Mouse (Mus musculus): ENCODE measurements around the gene Hs6st3. TPM values are rescaled to one million over a fixed set of nuclear protein-coding genes. Genes with fewer than 3 reads are reported as not detected.

Hs6st3 gene
- polyA plus RNA-seq, 1 experiment from 2014 or later = 0.26 TPM

DNA sequence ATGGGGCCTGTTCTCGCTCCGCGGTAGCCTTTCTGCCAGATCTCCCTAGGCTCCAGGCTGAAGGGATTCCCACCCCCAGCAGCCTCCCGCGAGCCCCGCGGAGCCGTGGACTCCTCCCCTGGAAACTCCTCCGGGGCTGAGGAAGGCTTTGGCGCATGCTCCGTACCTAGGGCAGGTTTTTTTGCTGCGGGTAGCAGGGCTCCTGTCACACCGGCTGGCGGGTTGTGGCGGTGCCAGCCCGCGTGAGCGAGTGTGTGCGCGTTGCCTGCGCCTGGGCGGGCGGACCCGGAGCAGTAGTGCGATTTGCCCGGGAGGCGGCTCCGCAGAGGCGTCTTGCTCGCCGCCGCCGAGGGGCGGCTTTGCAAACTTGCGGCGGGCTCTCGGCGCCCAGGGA is 632 bp upstream of the Hs6st3 start:
- H3K9me3 ChIP-seq (replicated peaks) = no peaks in the 10 kb centered on the region
- ATAC-seq (ENCODE audit: insufficient number of reproducible peaks, low FRiP score) = peak; percentile 74
- WGBS = under 1% methylated on average over 37 of the region's 38 CpGs
- H3K4me3 ChIP-seq = peak overlapping the region; percentile 65
- peak overlapping the region; percentile 69 for H3K9ac ChIP-seq
- H3K4me1 ChIP-seq (replicated peaks) = peaks cover 3% of the 10 kb centered on the region
- H3K27ac ChIP-seq (ENCODE audit: poor library complexity, severe bottlenecking) = no peak overlapping the region
- H3K27me3 ChIP-seq (replicated peaks) = peaks cover 54% of the 10 kb centered on the region
- no peaks in the 10 kb centered on the region for H3K36me3 ChIP-seq
- H3K4me2 ChIP-seq = peak overlapping the region; percentile 92

DNA sequence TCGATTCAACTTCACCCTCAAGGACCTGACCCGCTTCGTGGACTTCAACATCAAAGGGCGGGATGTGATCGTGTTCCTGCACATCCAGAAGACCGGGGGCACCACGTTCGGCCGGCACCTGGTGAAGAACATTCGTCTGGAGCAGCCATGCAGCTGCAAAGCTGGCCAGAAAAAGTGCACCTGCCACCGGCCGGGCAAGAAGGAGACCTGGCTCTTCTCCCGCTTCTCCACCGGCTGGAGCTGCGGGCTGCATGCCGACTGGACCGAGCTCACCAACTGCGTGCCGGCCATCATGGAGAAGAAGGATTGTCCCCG is 602 bp downstream of the Hs6st3 start:
- Histone ChIP-seq H3K36me3 (no peaks in the 10 kb centered on the region), H3K9me3 (replicated peaks) (no peaks in the 10 kb centered on the region), H3K4me3 (peak overlapping the region; percentile 65), H3K4me1 (replicated peaks) (peaks cover 3% of the 10 kb centered on the region), H3K27ac (ENCODE audit: poor library complexity, severe bottlenecking) (no peak overlapping the region), H3K4me2 (peak overlapping the region; percentile 92), H3K9ac (peak overlapping the region; percentile 69), H3K27me3 (replicated peaks) (peaks cover 54% of the 10 kb centered on the region)
- no peak for ATAC-seq (ENCODE audit: insufficient number of reproducible peaks, low FRiP score)
- under 1% methylated on average over 20 of the region's 20 CpGs for WGBS

DNA sequence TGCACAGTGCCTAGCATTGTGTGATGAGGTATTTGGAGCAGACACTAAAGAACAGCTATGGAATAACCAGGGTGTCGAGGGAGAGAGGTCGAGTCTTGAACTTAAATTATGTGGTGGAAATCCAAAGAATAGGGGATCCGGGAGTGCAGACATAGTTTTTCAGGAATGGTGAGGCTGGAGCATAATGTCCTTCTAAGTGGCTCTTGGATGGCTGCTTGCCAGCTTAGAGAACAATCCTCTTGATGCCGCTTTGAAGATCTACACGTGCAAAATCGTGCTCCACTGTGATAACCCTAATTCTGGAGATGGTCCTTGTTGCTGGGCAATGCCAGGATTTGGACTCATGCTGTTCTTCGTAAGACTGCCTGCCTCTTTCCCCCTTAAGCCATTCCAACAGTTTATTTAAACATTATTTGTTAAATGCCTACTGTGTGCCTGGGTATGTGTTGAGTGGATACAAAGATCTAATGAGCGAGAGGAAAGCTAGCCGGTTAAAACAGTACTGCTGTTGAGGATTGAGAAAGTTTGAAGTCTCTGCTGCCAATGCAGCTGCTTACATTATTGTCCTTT is 1.3 kb downstream of the Hs6st3 start:
- H3K36me3 ChIP-seq = no peaks in the 10 kb centered on the region
- no peaks in the 10 kb centered on the region for H3K9me3 ChIP-seq (replicated peaks)
- H3K4me1 ChIP-seq (replicated peaks) = peaks cover 3% of the 10 kb centered on the region
- H3K4me3 ChIP-seq = peak overlapping the region; percentile 65
- ATAC-seq (ENCODE audit: insufficient number of reproducible peaks, low FRiP score) = no peak
- H3K4me2 ChIP-seq = peak overlapping the region; percentile 92
- no peak overlapping the region for H3K27ac ChIP-seq (ENCODE audit: poor library complexity, severe bottlenecking)
- peaks cover 54% of the 10 kb centered on the region for H3K27me3 ChIP-seq (replicated peaks)
- 43% methylated on average over 9 of the region's 9 CpGs for WGBS
- no peak overlapping the region for H3K9ac ChIP-seq

DNA sequence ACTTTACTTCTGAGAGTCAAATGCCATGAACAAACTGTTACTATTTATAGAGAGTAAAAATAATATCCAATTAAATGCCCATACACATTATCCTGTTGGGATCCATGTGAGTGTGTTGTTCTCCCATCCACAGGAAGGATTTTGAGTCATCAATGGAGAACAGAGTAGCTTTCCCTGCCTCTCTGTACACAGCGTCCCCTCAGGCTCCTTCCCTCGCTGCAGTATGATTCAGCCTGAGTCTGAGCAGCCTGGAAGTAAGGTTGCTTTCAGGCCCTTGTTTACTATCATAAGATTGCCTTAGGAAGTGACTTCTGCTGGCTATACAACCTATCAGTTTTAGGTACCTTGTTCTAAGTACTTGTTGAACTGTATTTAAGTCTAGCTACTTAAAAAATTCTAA is 14.9 kb downstream of the Hs6st3 start:
- 67% methylated on average over 2 of the region's 2 CpGs for WGBS
- no peak for ATAC-seq (ENCODE audit: insufficient number of reproducible peaks, low FRiP score)

DNA sequence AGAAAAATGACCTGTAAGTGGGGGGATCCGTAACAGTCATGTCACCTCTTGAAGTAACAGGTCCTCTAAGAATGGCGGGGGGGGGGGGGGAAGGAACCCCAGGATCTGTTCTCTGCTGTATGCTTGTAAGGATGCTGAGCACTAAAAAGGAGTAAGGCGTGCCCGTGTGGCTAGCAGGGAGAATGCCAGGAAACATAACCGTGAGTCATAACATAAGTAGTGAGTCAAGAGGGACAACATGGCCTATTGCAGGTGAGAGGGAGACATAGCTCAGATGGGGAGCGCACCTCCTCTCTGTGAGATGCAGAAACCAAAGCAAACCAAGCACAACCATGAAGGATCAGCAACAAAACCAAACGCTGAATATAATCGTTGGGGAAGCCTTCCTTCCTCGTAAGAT is 55.8 kb downstream of the Hs6st3 start:
- Histone ChIP-seq H3K27me3 (replicated peaks) (no peaks in the 10 kb centered on the region), H3K9me3 (replicated peaks) (no peaks in the 10 kb centered on the region), H3K27ac (ENCODE audit: poor library complexity, severe bottlenecking) (no peak overlapping the region), H3K4me1 (replicated peaks) (no peaks in the 10 kb centered on the region), H3K4me2 (no peak overlapping the region), H3K36me3 (no peaks in the 10 kb centered on the region), H3K4me3 (no peak overlapping the region), H3K9ac (no peak overlapping the region)
- WGBS = 78% methylated on average over 9 of the region's 9 CpGs
- ATAC-seq (ENCODE audit: insufficient number of reproducible peaks, low FRiP score) = no peak

More for the DNA sequence above, 14.9 kb downstream of the Hs6st3 start:
- no peaks in the 10 kb centered on the region for H3K36me3 ChIP-seq
- H3K9me3 ChIP-seq (replicated peaks) = peaks cover 7% of the 10 kb centered on the region
- H3K9ac ChIP-seq = no peak overlapping the region
- no peak overlapping the region for H3K4me3 ChIP-seq
- H3K27me3 ChIP-seq (replicated peaks) = no peaks in the 10 kb centered on the region
- no peak overlapping the region for H3K27ac ChIP-seq (ENCODE audit: poor library complexity, severe bottlenecking)
- H3K4me1 ChIP-seq (replicated peaks) = no peaks in the 10 kb centered on the region
- H3K4me2 ChIP-seq = no peak overlapping the region

DNA sequence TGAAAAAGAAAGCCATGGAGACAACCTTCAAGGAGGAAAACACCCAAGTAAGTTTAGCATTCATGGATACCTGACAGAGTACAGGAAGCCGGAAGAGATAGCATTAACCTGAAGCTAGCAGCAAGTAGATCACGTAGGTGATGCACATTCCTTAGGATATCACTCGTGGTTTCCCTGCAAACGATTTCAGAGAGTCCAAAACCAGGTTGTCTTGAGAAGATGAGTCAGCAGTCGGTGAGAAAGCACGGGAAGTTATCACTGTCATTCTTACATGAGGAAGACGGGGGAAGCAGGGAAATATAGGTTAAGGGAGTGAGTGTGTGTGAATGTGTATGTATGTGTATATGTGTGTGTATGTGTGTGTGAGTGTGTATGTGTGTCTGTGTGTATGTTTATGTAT is 65.4 kb downstream of the Hs6st3 start:
- Histone ChIP-seq H3K27me3 (replicated peaks) (no peaks in the 10 kb centered on the region), H3K27ac (ENCODE audit: poor library complexity, severe bottlenecking) (no peak overlapping the region), H3K9me3 (replicated peaks) (no peaks in the 10 kb centered on the region), H3K36me3 (no peaks in the 10 kb centered on the region), H3K4me3 (no peak overlapping the region), H3K9ac (no peak overlapping the region), H3K4me1 (replicated peaks) (no peaks in the 10 kb centered on the region), H3K4me2 (no peak overlapping the region)
- WGBS = 69% methylated on average over 7 of the region's 7 CpGs
- ATAC-seq (ENCODE audit: insufficient number of reproducible peaks, low FRiP score) = no peak

DNA sequence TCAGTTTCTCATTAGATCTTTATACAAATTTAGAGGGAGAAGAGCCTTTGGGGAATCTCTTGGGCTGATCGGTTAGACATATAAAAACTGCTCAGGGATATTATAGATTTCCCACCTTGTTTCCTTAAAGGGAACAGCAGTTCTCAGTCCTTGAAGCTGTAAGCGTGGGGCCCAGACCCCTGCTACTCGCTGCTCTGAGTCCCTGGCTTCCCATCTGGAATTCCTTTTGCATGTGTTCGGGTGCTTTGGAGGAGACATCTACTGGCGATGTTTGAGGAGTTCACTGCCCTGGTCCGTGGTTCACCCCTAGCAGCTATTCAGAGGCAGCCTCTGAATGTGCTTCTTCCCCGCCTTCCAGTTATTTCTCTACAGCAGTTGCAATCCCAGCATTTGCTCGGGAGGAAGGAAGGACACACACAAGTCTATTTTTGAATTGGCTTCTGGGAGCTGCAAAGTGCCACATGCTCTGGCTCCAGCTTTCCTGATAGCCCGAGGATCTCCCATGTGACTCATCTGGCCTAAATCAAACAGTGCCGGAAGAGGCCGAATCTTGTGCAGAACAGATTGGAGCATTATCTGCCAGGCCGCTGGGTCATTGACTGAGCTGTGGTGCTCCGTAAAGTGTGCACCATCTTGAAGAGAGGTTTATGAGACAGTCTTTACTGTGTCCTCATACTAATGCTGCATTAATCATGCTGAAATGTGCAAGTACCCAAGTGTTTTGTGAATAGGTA is 77.6 kb downstream of the Hs6st3 start:
- no peak overlapping the region for H3K4me3 ChIP-seq
- no peak overlapping the region for H3K9ac ChIP-seq
- 0 out of 2 replicates have a peak overlapping the region, but pooled peaks have one; percentile 13 for H3K4me2 ChIP-seq
- H3K27me3 ChIP-seq (replicated peaks) = no peaks in the 10 kb centered on the region
- no peaks in the 10 kb centered on the region for H3K9me3 ChIP-seq (replicated peaks)
- 37% methylated on average over 13 of the region's 13 CpGs for whole genome bisulfite sequencing
- ATAC-seq (ENCODE audit: insufficient number of reproducible peaks, low FRiP score) = peak; percentile 64; the same call in 1 of the 2 replicates
- no peaks in the 10 kb centered on the region for H3K36me3 ChIP-seq
- H3K4me1 ChIP-seq (replicated peaks) = peaks cover 12% of the 10 kb centered on the region
- peak overlapping the region; percentile 61 for H3K27ac ChIP-seq (ENCODE audit: poor library complexity, severe bottlenecking)

DNA sequence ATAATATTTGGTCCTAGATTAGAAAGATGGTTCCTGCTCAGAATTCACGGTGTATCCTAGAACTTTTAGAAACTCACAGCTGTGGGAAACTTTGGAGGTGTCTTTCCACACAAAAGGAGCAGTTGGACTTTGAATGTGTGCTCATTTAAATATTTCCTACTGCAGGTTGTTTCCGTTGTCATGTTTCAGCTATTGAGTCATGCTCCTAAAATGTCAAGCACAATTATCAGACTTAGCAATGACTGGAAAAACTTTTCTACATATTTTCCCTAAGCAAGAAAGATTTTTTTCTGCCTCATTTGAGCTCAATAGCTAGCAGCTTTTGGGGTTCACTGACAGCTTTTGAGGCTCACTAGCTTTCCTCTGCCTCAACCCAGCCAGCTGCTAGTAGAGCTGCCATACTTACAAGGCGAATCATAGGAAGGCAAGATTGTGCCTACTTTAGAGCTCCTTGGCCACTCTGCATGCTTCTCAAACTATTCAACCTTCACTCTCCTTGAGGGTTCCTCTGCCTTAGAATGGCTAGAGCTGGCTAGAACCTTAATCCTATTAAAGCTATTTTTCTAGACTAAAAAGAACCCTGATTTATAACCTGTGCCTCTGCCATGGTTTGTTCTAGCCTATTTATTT is 89.7 kb downstream of the Hs6st3 start:
- H3K4me2 ChIP-seq = no peak overlapping the region

DNA sequence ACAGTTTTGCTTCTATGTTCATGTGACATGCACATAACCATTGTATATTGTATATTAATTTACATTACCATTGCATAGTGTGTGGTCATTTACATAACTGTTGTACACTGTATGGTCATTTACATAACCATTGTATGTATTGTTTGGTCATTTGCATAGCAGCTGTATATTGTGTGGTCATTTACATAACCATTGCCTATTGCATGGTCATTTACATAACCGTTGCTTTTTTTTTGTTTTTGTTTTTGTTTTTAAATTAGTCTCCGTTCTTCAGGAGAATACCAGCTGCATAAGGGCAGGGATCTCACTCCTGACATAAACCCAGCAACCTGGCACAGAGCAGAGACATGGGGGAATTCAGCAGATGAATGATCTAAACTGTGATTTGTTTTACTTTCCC is 95.5 kb downstream of the Hs6st3 start:
- WGBS = 81% methylated on average over 2 of the region's 2 CpGs
- Histone ChIP-seq H3K4me2 (no peak overlapping the region), H3K9ac (no peak overlapping the region), H3K36me3 (no peaks in the 10 kb centered on the region), H3K27me3 (replicated peaks) (no peaks in the 10 kb centered on the region), H3K9me3 (replicated peaks) (peaks cover 4% of the 10 kb centered on the region), H3K4me1 (replicated peaks) (no peaks in the 10 kb centered on the region), H3K27ac (ENCODE audit: poor library complexity, severe bottlenecking) (no peak overlapping the region), H3K4me3 (no peak overlapping the region)
- ATAC-seq (ENCODE audit: insufficient number of reproducible peaks, low FRiP score) = no peak

More for the DNA sequence above, 89.7 kb downstream of the Hs6st3 start:
- 76% methylated on average over 3 of the region's 3 CpGs for WGBS
- ATAC-seq (ENCODE audit: insufficient number of reproducible peaks, low FRiP score) = no peak
- no peak overlapping the region for H3K9ac ChIP-seq
- H3K4me3 ChIP-seq = no peak overlapping the region
- H3K27ac ChIP-seq (ENCODE audit: poor library complexity, severe bottlenecking) = no peak overlapping the region
- peaks cover 2% of the 10 kb centered on the region for H3K9me3 ChIP-seq (replicated peaks)
- H3K36me3 ChIP-seq = no peaks in the 10 kb centered on the region
- H3K27me3 ChIP-seq (replicated peaks) = no peaks in the 10 kb centered on the region
- H3K4me1 ChIP-seq (replicated peaks) = no peaks in the 10 kb centered on the region

DNA sequence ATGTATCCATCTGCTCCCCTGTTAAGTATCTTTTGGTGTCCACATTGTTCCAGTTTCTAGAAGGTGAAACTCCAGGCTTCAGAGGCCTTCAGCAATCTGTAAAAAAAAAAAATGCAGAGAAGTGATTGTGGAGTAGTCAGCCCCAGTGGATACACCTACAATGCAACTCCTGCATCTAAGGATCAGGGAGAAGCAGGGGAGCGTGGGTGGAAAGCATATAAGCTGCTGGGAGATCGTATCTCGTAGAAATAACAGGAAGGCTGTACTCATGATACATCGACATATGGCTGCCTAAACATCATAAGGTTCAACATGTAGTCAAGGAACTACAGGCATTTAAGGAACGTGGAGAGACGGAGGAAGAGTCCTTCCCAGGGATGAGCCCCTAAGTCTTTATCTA is 109.0 kb downstream of the Hs6st3 start:
- H3K36me3 ChIP-seq = no peaks in the 10 kb centered on the region
- H3K27me3 ChIP-seq (replicated peaks) = no peaks in the 10 kb centered on the region
- no peak overlapping the region for H3K9ac ChIP-seq
- no peak overlapping the region for H3K27ac ChIP-seq (ENCODE audit: poor library complexity, severe bottlenecking)
- no peak for ATAC-seq (ENCODE audit: insufficient number of reproducible peaks, low FRiP score)
- no peak overlapping the region for H3K4me2 ChIP-seq
- 83% methylated on average over 6 of the region's 6 CpGs for WGBS
- H3K4me1 ChIP-seq (replicated peaks) = no peaks in the 10 kb centered on the region
- H3K4me3 ChIP-seq = no peak overlapping the region
- H3K9me3 ChIP-seq (replicated peaks) = 0 out of 2 replicates have a peak, but pooled peaks cover 3% of the 10 kb centered on the region

DNA sequence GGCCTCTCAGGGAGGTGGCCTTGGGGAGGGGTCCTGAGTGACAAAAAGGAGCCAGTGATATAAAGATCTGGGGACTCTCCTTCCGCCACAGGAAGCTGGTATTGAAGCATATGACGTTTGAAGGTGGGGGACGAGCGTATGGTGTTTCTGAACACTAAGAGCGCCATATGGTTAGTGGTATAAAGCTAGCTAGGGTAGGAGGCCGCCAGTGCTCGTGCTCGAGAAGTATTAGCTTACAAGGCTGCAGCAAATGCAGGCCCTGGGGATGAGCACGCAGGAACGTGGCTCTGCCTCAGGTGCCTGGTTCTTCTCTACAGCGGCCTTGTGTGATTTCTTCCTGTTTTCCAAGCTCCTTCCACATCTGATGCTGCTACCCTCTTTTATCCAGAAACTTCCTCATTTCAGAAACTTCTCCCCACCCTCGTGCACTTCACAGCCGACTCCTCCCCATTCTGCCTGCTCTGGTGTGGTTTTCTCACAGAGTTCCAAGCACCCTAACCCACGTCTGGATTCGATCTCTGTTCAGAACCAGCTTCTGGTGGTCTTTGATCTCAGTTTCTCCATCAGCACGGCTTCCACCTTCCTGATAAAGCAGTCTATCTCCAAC is 110.0 kb downstream of the Hs6st3 start:
- H3K36me3 ChIP-seq = no peaks in the 10 kb centered on the region
- no peak overlapping the region for H3K27ac ChIP-seq (ENCODE audit: poor library complexity, severe bottlenecking)
- no peak overlapping the region for H3K9ac ChIP-seq
- peak overlapping the region; percentile 17; the same call in 1 of the 2 replicates for H3K4me2 ChIP-seq
- no peaks in the 10 kb centered on the region for H3K4me1 ChIP-seq (replicated peaks)
- ATAC-seq (ENCODE audit: insufficient number of reproducible peaks, low FRiP score) = no peak
- H3K9me3 ChIP-seq (replicated peaks) = peaks cover 3% of the 10 kb centered on the region; the same call in 1 of the 2 replicates
- H3K27me3 ChIP-seq (replicated peaks) = no peaks in the 10 kb centered on the region
- 69% methylated on average over 16 of the region's 16 CpGs for WGBS
- no peak overlapping the region for H3K4me3 ChIP-seq
